Mouse (Mus musculus) ES-E14 (cell line): Measurements from ENCODE around the gene Slc6a9.

ENCODE experiments used
- CHD2 ChIP-seq: IDR thresholded peaks from 2 replicates; pipeline ENCODE4 v1.6.1; 2014; ENCODE audit warnings: mild to moderate bottlenecking, low read depth, low read length, inconsistent platforms
- HCFC1 ChIP-seq: IDR thresholded peaks from 2 replicates; pipeline ENCODE4 v1.6.1; 2012; ENCODE audit warnings: low read length, inconsistent platforms, borderline replicate concordance; ENCODE audit not compliant: insufficient read depth
- MAFK ChIP-seq: IDR thresholded peaks from 2 replicates; pipeline ENCODE4 v1.6.1; 2014; ENCODE audit warnings: mild to moderate bottlenecking, low read depth, low read length, inconsistent platforms; ENCODE audit not compliant: insufficient read depth
- ZC3H11A ChIP-seq: IDR thresholded peaks from 2 replicates; pipeline ENCODE4 v1.6.1; 2012; ENCODE audit warnings: low read depth, mild to moderate bottlenecking, inconsistent platforms, low read length, borderline replicate concordance
- ZNF384 ChIP-seq: IDR thresholded peaks from 2 replicates; pipeline ENCODE4 v1.6.1; 2012; ENCODE audit warnings: low read depth, low read length, inconsistent platforms

GRCm38 (mm10) chr4:117866083-117866482, 31.8 kb downstream of the Slc6a9 start:
- TF ChIP-seq HCFC1: no peak
- no peak for TF ChIP-seq MAFK
- no peak for TF ChIP-seq ZC3H11A
- no peak for TF ChIP-seq CHD2
- no peak for TF ChIP-seq ZNF384
